Mouse (Mus musculus): Measurements from ENCODE around the gene Trcg1. TPM values are rescaled to one million over a fixed set of nuclear protein-coding genes. Genes with fewer than 3 reads are reported as not detected.

The Trcg1 gene
- total RNA-seq, 2 experiments from 2014 or later: not detected

- DNase-seq: no peak
Measured at GRCm38 (mm10) chr9:57262795-57263684, 26.7 kb downstream of the Trcg1 start.

GRCm38 (mm10) chr9:57265125-57265524 is 28.8 kb downstream of the Trcg1 start:
- DNase-seq: no peak

DNA sequence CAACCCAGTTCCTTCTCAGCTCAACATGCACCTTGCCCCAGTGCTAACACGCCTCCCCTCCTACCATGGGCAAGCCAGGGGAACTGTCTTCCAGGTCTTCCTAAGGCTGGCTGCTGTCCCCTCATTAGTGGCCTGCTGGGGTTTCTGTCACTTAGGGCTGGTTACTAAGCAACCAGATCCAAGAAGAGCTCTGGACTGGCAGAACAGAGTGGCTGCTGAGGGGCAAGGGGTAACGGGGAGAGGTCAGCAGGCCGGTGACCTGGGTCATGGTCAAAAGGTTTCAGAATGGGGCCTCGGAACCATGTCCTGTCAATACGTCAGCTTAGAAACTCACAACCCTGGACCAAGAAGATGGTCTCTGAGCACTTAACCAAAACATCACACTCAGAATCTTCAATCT is 31.1 kb downstream of the Trcg1 start:
- no peak for DNase-seq

- no peak for DNase-seq
Measured at GRCm38 (mm10) chr9:57268078-57268477, 31.7 kb downstream of the Trcg1 start.

DNA sequence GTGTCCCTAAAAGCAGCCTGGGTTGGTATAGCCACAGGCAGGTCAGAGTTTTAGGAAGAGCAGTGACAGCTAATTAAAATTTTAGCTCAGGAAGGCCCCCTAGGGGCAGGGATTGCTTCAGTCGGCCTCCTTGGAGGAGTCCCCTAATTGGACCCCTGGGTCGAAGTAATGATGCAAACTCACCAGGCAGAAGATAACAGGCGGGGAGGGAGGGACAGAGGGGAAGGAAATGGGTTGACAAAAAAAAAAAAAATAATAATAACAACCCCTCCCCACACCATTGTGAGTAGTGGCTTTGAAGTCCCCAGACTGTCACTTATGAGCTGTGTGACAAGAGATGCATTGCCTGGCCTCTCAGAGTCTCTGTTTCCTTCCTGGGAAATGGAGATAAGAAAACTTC is 32.2 kb downstream of the Trcg1 start:
- no peak for DNase-seq

DNA sequence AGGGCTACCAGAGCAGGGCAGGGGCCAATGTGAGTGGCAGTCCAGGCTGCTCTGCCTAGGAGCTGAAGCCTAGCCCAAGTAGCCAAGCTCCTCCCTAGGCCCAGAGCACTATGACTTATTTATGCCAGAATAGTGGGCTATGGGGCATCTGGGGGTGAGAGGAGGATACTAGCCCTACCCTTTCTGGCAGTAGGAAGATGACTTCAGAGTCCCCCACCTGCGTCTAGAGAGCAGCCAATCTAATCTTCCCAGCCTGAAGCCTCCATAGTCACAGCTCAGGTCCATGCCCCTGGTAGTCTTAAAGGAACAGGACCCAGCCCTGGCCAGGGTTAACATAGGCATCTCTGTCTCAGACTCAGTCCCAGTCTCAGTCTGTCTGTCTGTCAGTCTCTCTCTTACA is 33.0 kb downstream of the Trcg1 start:
- no peak for DNase-seq

- no peak for DNase-seq
Measured at GRCm38 (mm10) chr9:57270399-57270798, 34.0 kb downstream of the Trcg1 start.

DNA sequence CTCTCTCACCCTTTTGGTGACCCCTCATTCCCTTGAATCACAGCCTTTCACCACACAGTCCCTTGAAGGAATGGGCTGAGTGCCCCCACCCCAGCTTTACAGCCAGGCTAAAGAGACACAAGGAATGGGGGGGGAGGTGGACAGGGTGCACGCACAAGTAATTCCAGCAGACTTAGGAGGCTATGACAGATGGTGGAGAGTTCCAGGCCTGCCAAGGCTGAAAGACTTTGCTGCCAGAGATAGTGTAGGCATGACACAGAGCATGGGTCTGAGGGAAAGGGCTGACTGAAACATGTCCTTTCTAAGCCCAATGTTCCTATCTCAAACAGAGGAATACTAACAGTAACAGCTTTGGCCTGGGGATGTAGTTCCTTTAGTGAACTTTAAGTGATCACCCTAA is 34.7 kb downstream of the Trcg1 start:
- DNase-seq: no peak

GRCm38 (mm10) chr9:57271837-57272562 is 35.6 kb downstream of the Trcg1 start:
- DNase-seq: peak; percentile 71

GRCm38 (mm10) chr9:57272902-57273804 is 36.8 kb downstream of the Trcg1 start:
- no peak for DNase-seq

DNA sequence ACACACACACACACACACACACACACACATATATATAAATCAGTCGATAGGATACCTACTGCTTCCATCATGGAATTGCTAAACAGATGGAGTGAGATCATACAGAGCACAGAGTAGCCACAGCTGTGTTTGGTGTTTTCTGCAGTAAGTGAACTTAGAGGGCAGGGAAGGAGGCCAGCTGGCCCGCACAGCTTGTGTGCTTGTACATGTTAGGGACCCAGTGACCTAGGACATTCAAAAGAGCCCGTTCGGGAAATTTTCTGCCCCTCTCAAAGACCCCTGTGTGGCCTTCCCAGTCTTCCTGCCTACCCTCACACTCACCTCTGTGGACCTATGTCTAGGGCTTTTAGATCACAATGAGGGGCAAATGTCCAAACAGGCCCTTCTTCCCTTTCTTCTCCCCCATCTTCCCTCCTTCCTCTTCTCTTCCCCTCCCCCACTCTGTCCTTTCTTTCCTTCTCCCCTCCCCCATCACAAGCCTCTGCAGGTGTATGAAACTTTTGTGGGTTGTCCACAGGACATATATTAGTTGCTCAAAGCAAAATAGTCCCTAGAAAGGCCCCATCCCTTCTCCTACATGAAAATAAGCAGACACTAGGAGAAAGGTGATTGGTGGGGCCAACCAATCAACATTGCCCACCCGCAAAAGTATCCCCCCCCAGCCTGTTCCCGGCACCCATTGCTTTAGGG is 37.6 kb downstream of the Trcg1 start:
- peak; percentile 46 for DNase-seq

GRCm38 (mm10) chr9:57276311-57276710 is 40.0 kb downstream of the Trcg1 start:
- peak; percentile 70 for DNase-seq

GRCm38 (mm10) chr9:57278268-57278667 is 41.9 kb downstream of the Trcg1 start:
- no peak for DNase-seq

DNA sequence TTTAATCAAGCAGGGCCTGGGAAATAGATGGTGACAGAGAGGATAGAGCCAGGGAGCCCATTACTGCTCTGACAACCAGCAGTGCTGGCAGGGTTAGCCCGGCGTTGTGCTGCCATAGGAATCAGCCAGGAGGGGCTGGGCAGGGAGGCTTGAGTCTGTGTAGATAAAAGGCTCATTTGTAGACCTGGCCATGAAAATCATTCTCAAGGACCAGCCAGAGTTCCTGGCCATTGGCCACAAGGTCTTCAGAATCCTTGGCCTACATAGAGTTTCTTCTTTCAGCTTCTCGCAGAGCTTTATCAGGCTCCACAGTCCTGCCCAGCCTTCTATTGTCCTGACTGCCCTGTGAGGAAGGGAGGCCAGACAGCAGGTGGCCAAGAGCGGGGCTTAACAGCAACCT is 43.1 kb downstream of the Trcg1 start:
- peak; percentile 65 for DNase-seq

DNA sequence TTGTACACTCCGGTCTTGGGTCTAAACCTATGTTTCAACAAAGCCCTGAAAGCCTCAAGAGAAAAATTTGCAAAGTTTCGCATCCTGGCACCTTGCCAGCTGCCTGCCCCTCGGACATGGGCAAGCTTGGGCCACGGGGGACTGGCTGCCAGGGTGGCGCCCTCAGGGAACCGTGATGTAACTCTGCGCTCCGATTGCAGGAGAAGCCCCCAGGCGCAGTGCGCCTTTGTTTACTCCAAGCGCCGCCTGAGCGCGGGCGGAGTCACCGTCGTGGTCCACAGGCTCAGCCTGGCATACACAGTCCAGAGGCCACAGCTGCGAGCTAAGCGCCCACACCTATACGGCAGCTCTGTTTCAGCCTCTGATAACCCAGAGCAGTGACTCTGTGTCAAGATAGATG is 45.2 kb downstream of the Trcg1 start:
- peak; percentile 77 for DNase-seq

GRCm38 (mm10) chr9:57282686-57283085 is 46.3 kb downstream of the Trcg1 start:
- DNase-seq: peak; percentile 55

DNA sequence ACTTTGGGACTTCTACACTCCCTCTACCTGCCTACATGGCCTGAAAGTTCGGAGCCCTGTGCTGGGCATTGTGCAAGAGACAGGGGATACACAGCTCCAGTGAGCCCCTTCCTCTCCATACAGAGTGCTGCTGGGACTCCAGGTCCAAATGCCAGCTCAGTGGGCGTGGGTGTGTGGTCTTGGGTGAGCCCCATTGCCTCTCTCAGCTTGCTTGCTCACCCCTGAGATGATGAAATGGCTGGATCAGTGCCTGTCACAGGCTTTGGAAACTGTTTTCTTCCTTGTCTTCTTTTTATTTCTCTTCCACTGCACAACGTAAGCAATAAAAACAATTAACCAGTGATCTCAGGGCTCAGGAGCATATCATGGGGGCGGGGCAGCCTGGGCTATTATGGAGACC is 47.0 kb downstream of the Trcg1 start:
- DNase-seq: no peak

DNA sequence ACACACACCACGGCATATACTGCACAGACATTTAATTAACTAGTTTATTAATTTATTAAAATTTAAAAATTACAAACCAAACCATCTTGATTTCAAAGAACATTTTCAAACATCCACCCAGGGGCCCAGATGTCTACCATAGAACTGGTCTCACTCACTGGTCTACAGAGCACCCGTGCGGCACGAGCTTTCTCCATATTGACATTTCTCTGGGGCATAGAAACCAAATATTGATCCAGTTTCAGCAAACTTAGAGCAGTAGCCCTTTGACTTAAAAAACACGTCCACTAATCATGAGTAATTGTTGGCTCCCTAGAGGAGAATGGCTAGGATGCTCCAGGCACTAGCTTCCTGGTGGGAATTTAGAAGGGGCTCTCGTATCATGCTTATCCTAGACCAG is 50.8 kb downstream of the Trcg1 start:
- no peak for DNase-seq

GRCm38 (mm10) chr9:57294905-57295304 is 58.5 kb downstream of the Trcg1 start:
- no peak for DNase-seq

GRCm38 (mm10) chr9:57295666-57296065 is 59.3 kb downstream of the Trcg1 start:
- no peak for DNase-seq

GRCm38 (mm10) chr9:57296277-57296676 is 59.9 kb downstream of the Trcg1 start:
- DNase-seq: peak; percentile 36

- DNase-seq: no peak
Measured at GRCm38 (mm10) chr9:57297938-57298337, 61.6 kb downstream of the Trcg1 start.
